Mouse (Mus musculus) kidney, embryonic 15.5 days (tissue): ENCODE measurements around the gene Tnfsfm13. TPM values are rescaled to one million over a fixed set of nuclear protein-coding genes. Genes with fewer than 3 reads are reported as not detected.
A peak's percentile ranks its signal among the peaks of the same experiment; 100 is the strongest.

Experiments
- ATAC-seq: fragments of 200-750 bp; cut with Nextera tagmentation; replicated peaks from 2 replicates; pipeline ENCODE4 v1.8.0; 2017; ENCODE audit warnings: moderate TSS enrichment; ENCODE audit not compliant: low FRiP score
- H3K27ac ChIP-seq: fragments of 300-500 bp; sonication (generic); 2 replicates; pipeline ENCODE4 v1.5.1; 2015; ENCODE audit warnings: mild to moderate bottlenecking, inconsistent platforms
- H3K27me3 ChIP-seq: fragments of 300-500 bp; sonication (generic); 2 replicates; pipeline ENCODE4 v1.6.1; 2015; ENCODE audit warnings: inconsistent platforms
- H3K36me3 ChIP-seq: fragments of 300-500 bp; sonication (generic); 2 replicates; pipeline ENCODE4 v1.6.1; 2015; ENCODE audit warnings: inconsistent platforms
- H3K4me1 ChIP-seq: fragments of 300-500 bp; sonication (generic); 2 replicates; pipeline ENCODE4 v1.6.1; 2015; ENCODE audit warnings: inconsistent platforms
- H3K4me2 ChIP-seq: fragments of 300-500 bp; sonication (generic); 2 replicates; pipeline ENCODE4 v1.6.1; 2015; ENCODE audit warnings: moderate library complexity, mild to moderate bottlenecking, inconsistent platforms
- H3K4me3 ChIP-seq: fragments of 300-500 bp; sonication (generic); replicated peaks from 2 replicates; pipeline ENCODE4 v1.5.1; 2015; ENCODE audit warnings: mild to moderate bottlenecking, inconsistent platforms
- H3K9ac ChIP-seq: fragments of 300-500 bp; sonication (generic); 2 replicates; pipeline ENCODE4 v1.6.1; 2015; ENCODE audit warnings: mild to moderate bottlenecking, inconsistent platforms
- H3K9me3 ChIP-seq: fragments of 300-500 bp; sonication (generic); replicated peaks from 2 replicates; pipeline ENCODE4 v1.6.1; 2016; ENCODE audit warnings: inconsistent platforms
- WGBS: fragments of 180-500 bp; shearing (Covaris S2); methylation state at CpG from one replicate; pipeline ENCODE4 v1.1.7; 2015; ENCODE audit warnings: mixed read lengths; 5-methylcytosine and 5-hydroxymethylcytosine counted together
- polyA plus RNA-seq: library from polyadenylated mRNA; unstranded; fragments of >200 nt; fragmentation: Nextera tagmentation; extraction: Ambion mirVana; gene quantifications from 2 replicates; pipeline ENCODE4 v1.2.1, GENCODE M21; 2015

Gene Tnfsfm13
- polyA plus RNA-seq, 1 experiment from 2014 or later: 7.0 TPM

DNA sequence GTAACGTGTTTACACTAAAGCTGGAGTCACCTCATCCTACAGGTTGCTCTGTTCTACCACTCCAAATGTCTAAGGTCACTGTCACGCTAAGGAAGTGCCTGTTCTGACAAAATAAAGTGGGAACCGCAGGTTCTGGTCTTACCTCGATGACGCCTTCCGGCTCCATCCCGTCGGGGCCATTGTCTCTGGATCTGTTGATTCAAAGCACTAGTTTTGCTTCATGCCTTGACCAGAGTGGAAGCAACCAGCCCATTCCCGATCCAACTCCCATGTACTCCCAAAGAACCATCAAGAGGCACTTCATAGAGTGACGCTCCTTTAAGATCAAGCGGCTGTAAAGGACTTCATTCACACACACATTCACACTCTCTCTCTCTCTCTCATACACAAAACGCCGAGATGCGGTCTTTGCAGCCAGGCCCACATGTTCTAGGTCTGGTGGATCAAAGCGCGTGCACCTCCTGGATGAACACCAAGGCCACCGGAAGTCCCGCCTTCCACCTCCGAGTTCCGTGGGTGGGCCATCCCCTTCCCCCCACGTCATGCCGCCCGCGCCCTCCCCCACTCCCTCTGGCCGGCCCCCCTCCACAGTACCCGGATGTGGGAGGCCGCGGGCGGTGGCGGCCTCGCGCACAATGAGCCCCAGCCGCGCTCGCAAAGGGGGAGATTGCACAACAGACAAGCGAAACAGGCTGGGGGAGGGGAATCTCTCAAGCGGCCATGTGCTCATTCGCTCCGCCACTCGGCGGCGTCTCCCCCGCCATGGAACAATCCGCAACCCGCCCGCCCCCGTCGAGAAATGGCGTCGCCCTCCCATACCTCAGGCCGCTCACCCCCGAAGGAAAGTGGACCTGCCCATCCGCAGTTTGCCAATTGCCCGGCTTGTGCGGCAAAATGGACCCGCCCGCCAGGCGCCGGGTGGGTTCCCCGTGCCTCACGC, 24.8 kb downstream of the Tnfsfm13 start:
- under 1% methylated on average over 50 of the region's 61 CpGs for WGBS
- H3K27ac ChIP-seq: peak overlapping the region; percentile 97
- no peaks in the 10 kb centered on the region for H3K9me3 ChIP-seq
- ATAC-seq: peak; percentile 61
- H3K9ac ChIP-seq: peak overlapping the region; percentile 100
- peaks cover 36% of the 10 kb centered on the region for H3K4me1 ChIP-seq
- H3K4me2 ChIP-seq: peak overlapping the region; percentile 70
- H3K27me3 ChIP-seq: no peaks in the 10 kb centered on the region
- H3K4me3 ChIP-seq: peak overlapping the region; percentile 100
- H3K36me3 ChIP-seq: peaks cover 84% of the 10 kb centered on the region

- Histone ChIP-seq H3K4me3 (no peak overlapping the region), H3K27ac (peak overlapping the region; percentile 58; the same call in 1 of the 2 replicates), H3K27me3 (no peaks in the 10 kb centered on the region), H3K9me3 (no peaks in the 10 kb centered on the region), H3K36me3 (peaks cover 78% of the 10 kb centered on the region), H3K4me2 (no peak overlapping the region), H3K4me1 (peaks cover 40% of the 10 kb centered on the region), H3K9ac (no peak overlapping the region)
- no peak for ATAC-seq
- 89% methylated on average over 3 of the region's 3 CpGs for WGBS
Observed at GRCm38 (mm10) chr11:69666665-69667005, 29.3 kb downstream of the Tnfsfm13 start.

DNA sequence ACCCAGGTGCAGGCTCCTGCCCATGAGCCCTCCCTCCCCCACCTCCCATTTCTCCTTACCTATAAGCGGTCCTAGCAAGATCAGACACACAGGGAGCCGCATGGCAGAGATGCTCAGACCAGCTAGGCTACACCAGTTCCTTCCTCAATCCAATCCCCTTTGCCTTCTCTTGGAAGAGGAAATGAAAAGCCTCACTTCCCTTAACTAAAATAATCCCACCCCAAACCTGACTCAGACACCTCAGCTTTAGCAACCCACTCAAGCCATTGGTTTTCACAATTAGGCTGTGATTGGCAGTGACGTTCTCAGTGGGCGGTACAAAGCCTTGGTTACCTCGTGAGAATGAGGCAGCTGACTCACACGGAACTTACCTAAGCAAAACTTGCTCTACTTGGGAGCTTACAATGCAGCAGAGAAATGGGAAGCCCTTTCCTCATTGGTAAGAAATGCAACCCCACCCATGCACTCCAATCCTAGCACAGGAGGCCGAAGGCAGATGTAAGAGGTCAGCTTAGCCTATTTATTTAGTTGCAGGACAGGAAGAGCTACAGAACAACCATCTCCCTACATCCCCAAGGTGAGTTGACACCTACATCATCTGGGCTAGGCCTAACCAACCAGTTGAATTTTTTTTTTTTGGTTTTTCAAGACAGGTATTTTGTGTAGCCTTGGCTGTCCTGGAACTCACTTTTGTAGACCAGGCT, 29.8 kb downstream of the Tnfsfm13 start, which contains the start of gene Cd68:
Cd68 (minus strand) TSS at position 193 of the 704 bp plus-strand sequence.
- Histone ChIP-seq H3K9me3 (no peaks in the 10 kb centered on the region), H3K4me3 (no peak within 1 kb of the TSS), H3K4me2 (no peak within 1 kb of the TSS), H3K36me3 (peaks cover 78% of the 10 kb centered on the region), H3K9ac (no peak within 1 kb of the TSS), H3K27me3 (no peaks in the 10 kb centered on the region), H3K27ac (peak within 1 kb of the TSS; percentile 58; the same call in 1 of the 2 replicates), H3K4me1 (peaks cover 45% of the 10 kb centered on the region)
- ATAC-seq: no peak
- 37% methylated on average over 7 of the region's 7 CpGs for WGBS

DNA sequence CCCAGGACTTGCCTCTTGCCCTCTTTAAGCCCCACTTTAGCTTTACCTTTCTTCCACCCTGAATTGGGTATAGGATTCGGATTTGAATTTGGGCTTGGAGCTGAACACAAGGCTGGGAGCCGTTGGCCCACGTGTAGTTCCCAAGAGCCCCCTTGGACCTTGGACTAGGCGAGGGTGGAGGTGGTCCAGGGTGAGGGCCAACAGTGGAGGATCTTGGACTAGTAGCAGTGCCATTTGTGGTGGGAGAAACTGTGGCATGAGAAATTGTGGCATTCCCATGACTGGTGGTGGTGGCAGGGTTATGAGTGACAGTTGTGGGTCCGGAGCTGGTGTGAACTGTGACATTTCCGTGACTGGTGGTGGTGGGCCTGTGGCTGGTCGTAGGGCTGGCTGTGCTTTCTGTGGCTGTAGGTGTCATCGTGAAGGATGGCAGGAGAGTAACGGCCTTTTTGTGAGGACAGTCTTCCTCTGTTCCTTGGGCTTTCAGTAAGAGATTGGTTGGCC, 30.4 kb downstream of the Tnfsfm13 start:
- Histone ChIP-seq H3K4me2 (no peak overlapping the region), H3K27me3 (no peaks in the 10 kb centered on the region), H3K9me3 (no peaks in the 10 kb centered on the region), H3K4me3 (no peak overlapping the region), H3K36me3 (peaks cover 73% of the 10 kb centered on the region), H3K27ac (peak overlapping the region; percentile 58; the same call in 1 of the 2 replicates), H3K9ac (no peak overlapping the region), H3K4me1 (peaks cover 47% of the 10 kb centered on the region)
- WGBS: 70% methylated on average over 9 of the region's 9 CpGs
- ATAC-seq: no peak

- Histone ChIP-seq H3K4me3 (no peak overlapping the region), H3K9ac (no peak overlapping the region), H3K4me1 (peaks cover 43% of the 10 kb centered on the region), H3K27me3 (no peaks in the 10 kb centered on the region), H3K27ac (no peak overlapping the region), H3K4me2 (no peak overlapping the region), H3K9me3 (no peaks in the 10 kb centered on the region), H3K36me3 (peaks cover 68% of the 10 kb centered on the region)
- WGBS: 91% methylated on average over 7 of the region's 7 CpGs
- no peak for ATAC-seq
Observed at GRCm38 (mm10) chr11:69664841-69665240, 31.1 kb downstream of the Tnfsfm13 start.

GRCm38 (mm10) chr11:69663795-69664194, 32.1 kb downstream of the Tnfsfm13 start:
- no peak overlapping the region for H3K4me2 ChIP-seq
- H3K9ac ChIP-seq: no peak overlapping the region
- ATAC-seq: no peak
- H3K4me1 ChIP-seq: peaks cover 33% of the 10 kb centered on the region
- no peaks in the 10 kb centered on the region for H3K27me3 ChIP-seq
- peak overlapping the region; percentile 97 for H3K27ac ChIP-seq
- WGBS: 85% methylated on average over 6 of the region's 6 CpGs
- H3K4me3 ChIP-seq: no peak overlapping the region
- H3K9me3 ChIP-seq: no peaks in the 10 kb centered on the region
- H3K36me3 ChIP-seq: peaks cover 66% of the 10 kb centered on the region

DNA sequence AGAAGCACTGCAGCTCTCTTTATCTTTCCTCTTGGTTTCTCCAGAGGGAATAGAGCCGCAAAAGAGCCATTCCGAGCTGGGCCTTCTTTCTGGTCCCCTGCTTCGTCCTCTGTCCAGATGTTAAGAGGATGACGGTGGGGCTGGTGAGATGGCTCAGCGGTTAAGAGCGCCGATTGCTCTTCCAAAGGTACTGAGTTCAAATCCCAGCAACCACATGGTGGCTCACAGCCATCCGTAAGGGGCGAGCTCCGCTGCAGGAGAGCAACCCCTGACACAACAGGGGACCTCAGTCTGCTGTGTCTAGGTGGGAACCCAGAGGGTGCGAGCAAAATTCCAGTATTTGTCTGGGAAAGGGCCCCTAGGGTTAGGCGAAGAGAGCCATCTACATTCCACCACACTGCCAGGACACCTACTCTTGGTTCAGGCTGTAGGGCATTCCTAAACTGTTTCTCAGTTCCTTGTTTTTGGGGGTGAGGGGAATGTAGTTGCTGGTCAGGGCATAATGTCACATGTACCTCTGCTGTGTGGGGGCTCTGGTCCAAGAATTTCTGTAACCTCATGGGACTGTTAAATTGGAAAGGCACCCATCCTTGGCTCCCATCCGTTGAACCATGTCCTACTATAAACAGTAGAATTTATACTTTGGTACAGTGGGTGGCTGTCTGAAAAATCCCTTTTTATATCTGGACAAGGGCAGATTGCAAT, 32.8 kb downstream of the Tnfsfm13 start:
- peaks cover 66% of the 10 kb centered on the region for H3K36me3 ChIP-seq

GRCm38 (mm10) chr11:69662213-69662966, 33.5 kb downstream of the Tnfsfm13 start, which contains the start of gene Mpdu1:
Gene Mpdu1, minus strand, starts transcription at chr11:69662642.
- Histone ChIP-seq H3K4me1 (peaks cover 28% of the 10 kb centered on the region), H3K27ac (peak within 1 kb of the TSS; percentile 97), H3K4me2 (peak within 1 kb of the TSS; percentile 59), H3K9me3 (no peaks in the 10 kb centered on the region), H3K36me3 (peaks cover 66% of the 10 kb centered on the region), H3K27me3 (no peaks in the 10 kb centered on the region), H3K4me3 (peak within 1 kb of the TSS; percentile 67), H3K9ac (peak within 1 kb of the TSS; percentile 56)
- peak; percentile 96 for ATAC-seq
- under 1% methylated on average over 48 of the region's 48 CpGs for WGBS

More for the DNA sequence above, 32.8 kb downstream of the Tnfsfm13 start:
- 63% methylated on average over 13 of the region's 13 CpGs for WGBS
- Histone ChIP-seq H3K9ac (peak overlapping the region; percentile 56), H3K4me3 (peak overlapping the region; percentile 67), H3K27ac (peak overlapping the region; percentile 97), H3K4me2 (peak overlapping the region; percentile 59), H3K27me3 (no peaks in the 10 kb centered on the region), H3K9me3 (no peaks in the 10 kb centered on the region), H3K4me1 (peaks cover 28% of the 10 kb centered on the region)
- ATAC-seq: 0 out of 2 replicates have a peak, but pooled peaks have one; percentile 2

- H3K36me3 ChIP-seq: peaks cover 64% of the 10 kb centered on the region
- peak overlapping the region; percentile 59 for H3K4me2 ChIP-seq
- peak overlapping the region; percentile 67 for H3K4me3 ChIP-seq
- H3K9me3 ChIP-seq: no peaks in the 10 kb centered on the region
- no peak for ATAC-seq
- peaks cover 36% of the 10 kb centered on the region for H3K4me1 ChIP-seq
- peak overlapping the region; percentile 97 for H3K27ac ChIP-seq
- 83% methylated on average over 3 of the region's 3 CpGs for WGBS
- H3K9ac ChIP-seq: peak overlapping the region; percentile 56
- H3K27me3 ChIP-seq: no peaks in the 10 kb centered on the region
Observed at GRCm38 (mm10) chr11:69661221-69661881, 34.5 kb downstream of the Tnfsfm13 start.

DNA sequence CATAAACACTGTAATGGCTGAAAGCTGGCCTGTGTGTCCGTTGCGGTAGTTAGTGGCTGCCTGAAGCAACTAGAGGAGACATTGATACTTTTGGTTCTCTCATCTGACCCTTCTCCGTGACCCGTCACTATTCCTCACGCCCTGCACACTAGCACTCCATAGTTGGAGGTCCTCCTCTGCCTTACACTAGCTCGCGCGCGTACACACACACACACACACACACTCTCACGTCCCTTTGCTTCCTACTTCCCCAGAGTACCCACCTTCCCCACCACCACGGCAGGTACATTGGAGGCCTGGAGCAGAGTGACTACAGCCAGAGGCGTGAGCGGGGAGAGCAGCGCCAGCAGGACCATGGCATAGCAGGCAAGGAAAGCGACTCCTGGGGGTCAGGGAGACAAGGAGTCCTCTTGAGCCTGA, 38.4 kb downstream of the Tnfsfm13 start:
- H3K27ac ChIP-seq: no peak overlapping the region
- no peak overlapping the region for H3K9ac ChIP-seq
- ATAC-seq: no peak
- H3K4me1 ChIP-seq: peaks cover 46% of the 10 kb centered on the region
- 77% methylated on average over 15 of the region's 15 CpGs for WGBS
- H3K36me3 ChIP-seq: peaks cover 64% of the 10 kb centered on the region
- H3K4me3 ChIP-seq: no peak overlapping the region
- no peak overlapping the region for H3K4me2 ChIP-seq
- no peaks in the 10 kb centered on the region for H3K9me3 ChIP-seq
- no peaks in the 10 kb centered on the region for H3K27me3 ChIP-seq
